Mouse (Mus musculus) Patski (cell line): Measurements from ENCODE around the gene Mrpl11. TPM values are rescaled to one million over a fixed set of nuclear protein-coding genes. Genes with fewer than 3 reads are reported as not detected.
"Not testable (repeated sequence)": the region's sequence is repeated elsewhere in the genome, so short reads cannot be mapped to it uniquely, and the experiment has no call there.

Source experiments
- ATAC-seq: fragments of 100-300 bp; one replicate; pipeline ENCODE4 v1.8.0; 2021
- CTCF ChIA-PET: fragments of 350-600 bp; sonication (Branson Sonifier 250); formaldehyde crosslinking; loops from one replicate; lab custom pipeline; 2022; ENCODE audit warnings: inconsistent platforms; lab: Charles Lee
- POLR2A ChIA-PET: fragments of 350-600 bp; sonication (Branson Sonifier 250); formaldehyde crosslinking; loops from one replicate; lab custom pipeline; 2022; ENCODE audit warnings: antibody characterized with exemption, inconsistent platforms; lab: Charles Lee
- DNase-seq: peaks from one replicate; pipeline ENCODE4 v3.0.0-alpha.2; 2011; ENCODE audit warnings: low read depth, low spot score
- H3K27me3 ChIP-seq: fragments of 371-371 bp; one replicate; pipeline ENCODE4 v1.5.1; 2021
- CTCF ChIP-seq: fragments of 100-300 bp; IDR thresholded peaks from one replicate; pipeline ENCODE4 v1.5.1; 2021
- in situ Hi-C: fragments of 300-500 bp; cut with MboI; formaldehyde crosslinking; loops from 3 replicates; pipeline ENCODE4 v1.11.1; 2018; ENCODE audit warnings: low pct_unique_long_range_greater_than_20kb, mixed read lengths
- polyA plus RNA-seq: library from polyadenylated mRNA; unstranded; gene quantifications from one replicate; pipeline ENCODE4 v1.2.3, GENCODE M21; 2021

Gene Mrpl11
- polyA plus RNA-seq, 1 experiment from 2014 or later, result 106 TPM

DNA sequence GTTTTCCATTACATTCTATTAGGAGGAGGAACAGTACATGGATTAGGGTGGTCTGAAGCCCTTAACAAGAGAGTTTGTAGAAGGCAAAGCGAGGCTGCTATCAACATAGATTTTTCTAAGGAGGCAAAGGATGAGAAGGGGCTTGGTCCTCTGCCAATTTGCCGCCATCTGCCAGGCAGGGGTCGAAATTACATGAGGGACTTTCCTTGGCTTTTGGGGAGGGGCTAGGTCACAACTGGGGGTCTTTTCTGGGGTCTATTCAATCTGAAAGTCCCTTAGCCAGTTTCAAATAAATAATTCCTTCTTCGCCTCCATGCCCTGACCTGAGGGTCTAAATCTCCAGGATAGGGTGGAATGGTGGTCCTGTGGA, 28.3 kb downstream of the Mrpl11 start, which contains the start of gene Npas4:
TSS of gene Npas4 (minus strand) at position 61 of the 370 bp plus-strand sequence.
- CTCF ChIA-PET, result interaction anchor here (1.2 to 2.3 kb wide), 2 partner anchors 11 to 23 kb away, joined by 4 to 9 read pairs; no protein-coding TSS in a partner anchor
- in situ Hi-C loops, result no loop called here
- no peak for ATAC-seq
- no peaks in the 10 kb centered on the region for H3K27me3 ChIP-seq
- DNase-seq, result no peak
- POLR2A ChIA-PET, result no interaction called here
- no peak for TF ChIP-seq CTCF

DNA sequence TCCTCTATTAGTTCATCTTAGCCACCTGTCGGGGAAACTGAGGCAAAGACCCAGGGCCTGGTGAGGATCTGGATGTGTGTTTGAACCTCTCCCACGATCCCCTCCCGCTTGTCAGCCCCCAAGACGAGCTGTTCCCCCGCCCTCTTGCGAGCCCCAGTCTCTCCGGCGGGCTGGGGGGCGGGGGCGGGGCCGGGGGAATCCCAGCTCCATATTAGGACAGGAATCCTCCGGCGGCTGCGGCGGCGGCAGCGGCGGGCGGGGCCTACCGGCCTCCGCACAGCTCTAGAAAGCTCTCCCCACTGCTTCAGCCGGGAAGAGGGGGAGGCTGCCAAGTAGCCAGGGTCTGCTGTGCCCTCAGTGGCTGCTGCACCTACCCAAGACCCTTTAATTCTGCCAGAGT, 28.8 kb downstream of the Mrpl11 start:
- TF ChIP-seq CTCF, result no peak
- in situ Hi-C loops, result no loop called here
- ATAC-seq (no peak), DNase-seq (no peak)
- CTCF ChIA-PET, result interaction anchor here (2.3 kb wide), 1 partner anchor 10 kb away, joined by 9 read pairs; no protein-coding TSS in a partner anchor
- no peaks in the 10 kb centered on the region for H3K27me3 ChIP-seq
- POLR2A ChIA-PET, result no interaction called here

GRCm38 (mm10) chr19:4992371-4992770, 30.4 kb downstream of the Mrpl11 start:
- DNase-seq, result no peak

GRCm38 (mm10) chr19:4992904-4993303, 31.0 kb downstream of the Mrpl11 start:
- in situ Hi-C loops, result no loop called here
- no peak for TF ChIP-seq CTCF
- peak; percentile 80 for DNase-seq
- ChIA-PET CTCF (interaction anchor here (0.9 to 1.5 kb wide), 4 partner anchors 11 to 32 kb away, joined by 3 to 4 read pairs (median 4); no protein-coding TSS in a partner anchor), POLR2A (interaction anchor here (0.5 to 0.8 kb wide), 3 partner anchors 17 to 20 kb away, joined by 3 to 9 read pairs (median 4); no protein-coding TSS in a partner anchor)
- H3K27me3 ChIP-seq, result no peaks in the 10 kb centered on the region
- ATAC-seq, result peak; percentile 86

More at GRCm38 (mm10) chr19:4992371-4992770, 30.4 kb downstream of the Mrpl11 start:
- TF ChIP-seq CTCF, result no peak
- in situ Hi-C loops, result no loop called here
- no peaks in the 10 kb centered on the region for H3K27me3 ChIP-seq
- ATAC-seq, result no peak
- ChIA-PET POLR2A (interaction anchor here (0.5 to 0.8 kb wide), 3 partner anchors 16 to 20 kb away, joined by 3 to 9 read pairs (median 4); no protein-coding TSS in a partner anchor), CTCF (interaction anchor here (0.9 to 1.5 kb wide), 4 partner anchors 10 to 31 kb away, joined by 3 to 4 read pairs (median 4); no protein-coding TSS in a partner anchor)

DNA sequence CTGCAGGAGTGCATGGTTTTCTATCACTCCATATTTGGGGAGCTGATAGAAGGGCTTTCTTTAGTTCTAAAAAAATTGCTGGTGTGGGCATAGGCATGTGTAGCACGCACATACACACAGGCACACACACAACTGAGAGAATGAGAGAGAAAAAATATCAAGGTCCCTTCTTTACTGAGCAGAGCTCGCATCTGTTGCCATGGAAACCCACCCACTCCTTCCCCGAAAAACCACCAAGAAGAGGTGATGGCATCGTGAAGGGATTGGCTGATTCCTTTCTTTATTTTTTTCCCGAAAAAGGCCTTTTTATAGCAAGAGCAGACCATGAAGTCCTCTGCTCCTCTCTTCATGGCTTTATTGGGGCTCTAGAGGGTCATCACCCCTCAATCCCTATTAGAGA, 32.1 kb downstream of the Mrpl11 start:
- POLR2A ChIA-PET, result no interaction called here
- CTCF ChIA-PET, result interaction anchor here (1.5 kb wide), 1 partner anchor 13 kb away, joined by 4 read pairs; no protein-coding TSS in a partner anchor
- no peak for TF ChIP-seq CTCF
- in situ Hi-C loops, result no loop called here
- H3K27me3 ChIP-seq, result no peaks in the 10 kb centered on the region
- DNase-seq (no peak), ATAC-seq (no peak)

- ATAC-seq (no peak), DNase-seq (no peak)
- ChIA-PET CTCF (interaction anchor here (1.1 to 3.3 kb wide), 3 partner anchors 10 to 19 kb away, joined by 3 to 13 read pairs (median 9); partner anchors contain the start of gene Npas4), POLR2A (interaction anchor here (0.7 kb wide), 1 partner anchor 23 kb away, joined by 8 read pairs; no protein-coding TSS in a partner anchor)
- H3K27me3 ChIP-seq, result no peaks in the 10 kb centered on the region
- in situ Hi-C loops, result no loop called here
- TF ChIP-seq CTCF, result no peak
Measured at GRCm38 (mm10) chr19:4999445-5000140, 37.6 kb downstream of the Mrpl11 start.

DNA sequence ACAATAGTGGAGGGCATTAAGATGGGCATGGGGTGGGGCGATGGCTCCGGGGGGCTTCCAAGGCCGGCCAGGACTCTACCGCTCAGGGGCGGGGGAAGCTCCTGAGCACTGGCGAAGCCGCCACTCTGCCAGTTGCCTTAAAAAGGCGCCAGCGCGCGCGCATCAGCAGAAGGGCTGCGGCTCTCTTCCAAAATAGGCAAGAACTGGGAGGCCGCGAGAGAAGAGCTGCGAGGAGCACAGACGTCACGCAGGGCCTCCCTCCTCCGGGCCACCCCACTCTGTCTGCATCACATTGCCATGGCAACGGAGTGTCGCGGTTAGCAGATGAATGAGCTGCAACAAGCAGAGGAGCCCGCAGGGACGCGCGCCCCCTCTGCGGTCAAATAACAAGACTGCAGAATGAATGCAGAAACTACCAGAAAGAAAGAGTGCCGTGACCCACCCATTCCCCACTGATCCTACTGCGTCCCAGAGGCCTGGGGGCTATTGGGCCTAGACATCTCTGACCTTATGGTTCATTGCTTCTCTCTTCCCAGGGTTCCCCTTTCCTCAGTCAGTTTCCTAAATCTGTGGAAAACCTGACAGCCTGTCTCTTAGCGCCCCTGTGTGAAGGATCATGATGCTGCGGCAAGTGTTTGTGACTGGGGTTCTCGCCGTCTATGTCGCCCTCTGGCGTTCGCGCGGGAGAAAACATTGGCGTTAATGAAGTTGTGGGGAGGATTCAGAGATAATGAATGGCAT, 39.9 kb downstream of the Mrpl11 start:
- ATAC-seq (peak; percentile 52), DNase-seq (no peak)
- ChIA-PET CTCF (interaction anchor here (0.7 to 2.3 kb wide), 5 partner anchors 10 to 27 kb away, joined by 3 to 16 read pairs (median 8); partner anchors contain the start of gene Npas4), POLR2A (interaction anchor here (0.6 kb wide), 1 partner anchor 136 kb away, joined by 7 read pairs; no protein-coding TSS in a partner anchor)
- H3K27me3 ChIP-seq, result no peaks in the 10 kb centered on the region
- peak; percentile 99 for TF ChIP-seq CTCF
- in situ Hi-C loops, result no loop called here

DNA sequence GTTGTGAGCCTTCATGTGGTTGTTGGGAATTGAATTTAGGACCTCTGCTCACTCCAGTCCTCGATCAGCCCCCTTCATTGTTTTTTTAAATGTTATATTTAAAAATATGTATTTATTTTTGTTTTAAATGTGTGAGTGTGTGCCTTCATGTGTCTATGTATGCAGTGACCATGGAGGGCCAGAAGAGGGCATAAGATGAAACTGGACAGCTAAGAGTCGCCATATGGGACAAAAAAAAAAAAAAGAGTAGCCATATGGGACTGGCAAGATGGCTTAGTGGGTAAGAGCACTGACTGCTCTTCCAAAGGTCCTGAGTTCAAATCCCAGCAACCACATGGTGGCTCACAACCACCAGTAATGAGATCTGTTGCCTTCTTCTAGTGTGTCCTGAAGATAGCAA, 41.7 kb downstream of the Mrpl11 start:
- peak; percentile 53 for TF ChIP-seq CTCF
- ATAC-seq, result not testable (repeated sequence)

DNA sequence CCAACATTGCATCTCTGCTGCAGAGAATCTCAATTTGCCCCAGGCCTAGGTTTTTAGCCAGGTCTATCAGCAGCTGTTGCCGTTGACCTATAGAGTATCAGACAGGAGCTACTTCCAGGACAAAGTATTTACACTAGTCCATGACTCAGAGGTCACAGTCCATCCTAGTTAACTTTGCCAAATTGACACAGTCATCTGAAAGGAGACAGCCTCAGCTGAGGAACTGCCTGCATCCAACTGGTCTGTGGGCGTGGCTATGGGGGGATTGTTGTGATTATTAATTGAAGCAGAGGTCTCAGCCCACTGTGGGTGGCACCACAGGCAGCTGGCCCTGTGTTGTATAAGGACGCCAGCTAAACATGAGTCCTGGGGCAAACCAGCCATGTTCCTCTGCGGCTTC, 43.0 kb downstream of the Mrpl11 start:
- CTCF ChIA-PET, result interaction anchor here (1.2 to 2.7 kb wide), 4 partner anchors 8 to 46 kb away, joined by 3 to 14 read pairs (median 9); no protein-coding TSS in a partner anchor
- in situ Hi-C loops, result no loop called here
- no peak for TF ChIP-seq CTCF
- peaks cover 3% of the 10 kb centered on the region for H3K27me3 ChIP-seq
- ATAC-seq (no peak), DNase-seq (no peak)
- POLR2A ChIA-PET, result interaction anchor here (0.6 kb wide), 1 partner anchor 11 kb away, joined by 3 read pairs; no protein-coding TSS in a partner anchor

More for the DNA sequence above, 41.7 kb downstream of the Mrpl11 start:
- H3K27me3 ChIP-seq, DNase-seq, POLR2A ChIA-PET, in situ Hi-C loops: not testable (repeated sequence)
- CTCF ChIA-PET, result interaction anchor here (0.7 to 2.4 kb wide), 4 partner anchors 9 to 34 kb away, joined by 3 to 10 read pairs (median 6); no protein-coding TSS in a partner anchor

GRCm38 (mm10) chr19:5013138-5013537, 51.2 kb downstream of the Mrpl11 start:
- TF ChIP-seq CTCF, result no peak
- no peak for ATAC-seq
- CTCF ChIA-PET, result interaction anchor here (0.8 to 2.5 kb wide), 6 partner anchors 9 to 61 kb away, joined by 4 to 8 read pairs (median 5); partner anchors contain the start of genes Npas4 and Rin1

More at GRCm38 (mm10) chr19:5013138-5013537, 51.2 kb downstream of the Mrpl11 start:
- in situ Hi-C loops, result no loop called here
- DNase-seq, result no peak
- peaks cover 3% of the 10 kb centered on the region for H3K27me3 ChIP-seq
- POLR2A ChIA-PET, result interaction anchor here (1.3 to 1.4 kb wide), 2 partner anchors 11 to 27 kb away, joined by 3 to 4 read pairs; partner anchors contain the start of gene Slc29a2
